In genomic region chr4:134110653-134111052, GRCm38 (mm10) we compare ENCODE assay signal across 1 mouse cellular context.
TF ChIP-seq lines count a peak whose summit lies in the region.

No protein-coding gene starts in this region.

TF ChIP-seq in MEL, 35 proteins besides CTCF, POLR2A, EP300 and RAD21 (continued from another document):
- TF ChIP-seq ETS1 (IDR thresholded peaks at IDR 0.05; ENCODE audit: low read depth, low read length), result peak; percentile 17; the same call in 1 of the 2 replicates
- TF ChIP-seq GATA1 (IDR thresholded peaks at IDR 0.05; ENCODE audit: low read depth, low read length), result 0 out of 2 replicates have a peak, but pooled peaks have one; percentile 26
- 0 out of 2 replicates have a peak, but pooled peaks have one; percentile 10 for TF ChIP-seq ZNF384 (IDR thresholded peaks at IDR 0.05; ENCODE audit: low read depth, low read length)
